Mouse (Mus musculus): ENCODE results near the gene Pcnt. TPM values are rescaled to one million over a fixed set of nuclear protein-coding genes. Genes with fewer than 3 reads are reported as not detected.

The Pcnt gene
- total RNA-seq (2021): 10 to 100 TPM; 39.5 to 48.6 TPM
- long read RNA-seq, experiment 1, full-length matches to known transcripts: 3 of 21 reads
- long read RNA-seq, experiment 1, partial matches to known transcripts: 13 of 21 reads
- long read RNA-seq, experiment 1, other reads (novel, unspliced or antisense): 5 of 21 reads
- long read RNA-seq, experiment 2, full-length matches to known transcripts: 2 of 15 reads
- long read RNA-seq, experiment 2, partial matches to known transcripts: 6 of 15 reads
- long read RNA-seq, experiment 2, other reads (novel, unspliced or antisense): 7 of 15 reads

DNA sequence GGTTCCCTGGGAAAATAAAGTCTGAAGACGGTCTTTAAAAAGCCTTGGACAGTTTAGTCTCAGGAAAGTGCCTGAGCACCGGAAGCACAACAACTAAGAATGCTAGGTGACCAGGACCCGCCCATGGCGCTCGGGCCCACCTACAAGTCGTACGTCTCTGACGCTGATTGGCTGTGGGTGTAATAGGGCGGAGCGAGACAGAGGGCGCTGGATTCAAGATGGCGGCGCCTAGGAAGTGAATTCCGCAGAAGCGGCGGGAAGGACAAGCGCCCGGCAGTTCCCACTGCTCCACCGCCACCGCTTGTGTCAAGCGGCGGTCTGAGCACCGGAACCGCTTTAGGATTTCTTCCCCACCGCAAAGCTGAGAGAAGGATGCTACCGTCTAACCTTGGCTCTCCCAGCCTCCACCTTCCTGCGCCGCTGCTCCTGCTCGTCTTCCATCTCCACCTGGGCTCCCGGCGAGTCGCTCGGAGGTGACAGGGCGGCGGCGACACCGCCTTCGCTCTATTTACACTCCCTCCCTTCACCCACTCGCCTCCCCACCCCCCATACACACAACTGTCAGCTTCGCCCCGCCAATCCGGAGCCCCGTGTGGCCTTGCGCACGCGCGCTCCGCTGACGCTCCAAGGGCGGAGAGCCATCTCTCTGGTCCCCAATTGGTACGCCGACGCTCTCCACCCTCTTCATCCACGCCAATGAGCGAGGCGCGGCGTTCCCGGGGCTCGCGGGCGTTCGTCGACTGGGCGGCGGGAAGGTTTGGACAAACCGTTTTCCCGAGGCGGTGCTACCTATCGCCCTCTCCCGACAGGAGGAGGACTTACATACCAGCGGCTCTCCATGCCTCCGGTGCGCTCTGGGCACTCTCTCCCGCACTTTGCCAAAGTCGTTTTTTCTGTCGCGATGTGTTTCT lies at the start of gene Pcnt:
Pcnt (minus strand) TSS at position 609 of the 911 bp plus-strand sequence.
- DNase-seq: peak; percentile 98
- intact Hi-C loops (cut with DNase I): no loop called here

DNA sequence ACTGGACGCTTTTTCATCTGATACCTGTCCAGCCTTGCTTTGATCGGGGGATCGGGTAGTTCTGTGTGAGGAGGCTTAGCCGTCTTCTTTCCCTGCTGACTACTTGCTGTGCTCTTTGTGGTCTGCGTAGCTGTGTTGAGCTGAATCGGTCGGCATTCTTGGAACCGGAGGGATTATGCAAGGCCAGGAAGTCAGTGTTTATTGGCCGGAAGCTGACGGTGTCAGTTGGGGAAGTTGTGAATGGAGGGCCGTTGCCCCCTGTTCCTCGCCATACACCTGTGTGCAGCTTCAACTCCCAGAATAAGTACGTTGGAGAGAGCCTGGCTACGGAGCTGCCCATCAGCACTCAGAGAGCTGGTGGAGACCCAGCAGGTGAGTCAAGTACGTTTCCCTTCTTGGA lies 46.6 kb upstream of the Pcnt start:
- intact Hi-C loops (cut with DNase I): no loop called here
- DNase-seq: no peak

GRCm38 (mm10) chr10:76488265-76488664 lies 45.7 kb upstream of the Pcnt start:
- DNase-seq: no peak
- intact Hi-C loops (cut with DNase I): no loop called here

DNA sequence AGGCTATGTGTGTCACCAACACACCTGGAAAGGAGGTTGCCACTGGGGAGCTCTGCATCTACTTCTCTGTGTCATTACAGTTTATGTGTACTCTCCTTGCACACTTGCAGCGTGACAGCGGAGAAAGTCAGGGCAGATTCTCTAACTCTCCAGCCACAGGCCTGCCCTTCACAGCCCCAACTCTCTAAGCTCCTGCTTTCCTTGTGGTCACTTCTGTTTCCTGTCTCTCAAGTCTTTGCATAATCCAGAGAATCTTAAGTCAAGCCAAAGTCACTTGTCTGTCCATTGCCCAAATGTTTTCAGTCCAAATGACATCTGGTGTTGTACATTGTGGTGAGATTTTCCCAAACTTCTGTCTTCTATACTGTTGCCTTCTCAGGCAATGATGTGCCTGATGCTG lies 43.7 kb upstream of the Pcnt start:
- no peak for DNase-seq
- intact Hi-C loops (cut with DNase I): no loop called here

DNA sequence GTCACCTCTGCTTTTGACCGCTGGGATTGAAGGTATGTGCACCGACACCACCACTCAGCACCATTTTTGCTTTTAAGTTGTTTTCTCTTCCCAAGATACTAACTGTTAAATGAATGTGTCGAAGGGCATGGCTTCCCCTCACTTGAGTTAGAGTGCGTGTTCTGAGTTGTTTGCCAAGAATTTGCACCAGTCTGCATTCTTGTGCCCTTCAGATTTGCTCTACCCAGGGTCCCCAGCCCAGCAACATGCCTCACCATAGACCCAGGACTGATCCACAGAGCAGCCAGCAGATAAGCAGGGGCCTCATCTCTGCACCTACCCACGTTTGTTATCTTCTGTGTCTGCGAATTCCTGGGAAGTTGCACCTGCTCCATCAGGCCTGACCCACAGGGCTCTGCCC lies 38.9 kb upstream of the Pcnt start:
- no peak for DNase-seq
- intact Hi-C loops (cut with DNase I): no loop called here

DNA sequence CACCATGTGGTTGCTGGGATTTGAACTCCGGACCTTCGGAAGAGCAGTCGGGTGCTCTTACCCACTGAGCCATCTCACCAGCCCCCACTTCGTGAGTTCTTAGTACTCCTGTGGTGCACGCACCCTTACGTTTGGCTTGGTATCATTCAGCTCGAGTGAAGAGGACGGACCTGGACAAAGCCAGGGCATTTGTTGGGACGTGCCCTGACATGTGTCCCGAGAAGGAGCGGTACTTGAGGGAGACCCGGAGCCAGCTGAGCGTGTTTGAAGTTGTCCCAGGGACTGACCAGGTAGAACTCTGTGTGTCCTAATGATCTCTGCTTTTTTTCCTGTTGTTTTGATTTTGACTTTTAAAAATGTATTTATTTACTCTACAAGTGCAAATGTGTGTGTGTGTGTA lies 38.3 kb upstream of the Pcnt start:
- no peak for DNase-seq
- intact Hi-C loops (cut with DNase I): no loop called here

DNA sequence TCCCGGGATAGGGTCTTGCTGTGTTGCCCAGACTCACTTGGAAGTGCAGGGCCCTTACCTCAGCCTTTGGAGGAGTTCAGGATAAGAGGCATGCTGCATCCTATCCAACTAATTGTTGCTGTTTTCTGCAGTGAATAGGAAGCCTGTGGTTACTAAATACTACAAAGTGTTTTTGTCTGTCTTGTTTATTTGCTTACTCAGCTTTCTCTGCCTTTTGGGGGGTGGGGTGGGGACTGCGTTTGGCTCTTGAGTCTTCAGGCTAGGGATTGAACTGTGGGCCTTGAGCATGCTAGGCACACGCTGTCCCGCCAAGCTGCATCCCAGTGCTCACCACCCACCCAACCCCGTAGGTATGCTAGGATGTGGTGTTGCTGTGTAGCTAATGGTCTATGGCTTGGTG lies 31.2 kb upstream of the Pcnt start:
- DNase-seq: no peak
- intact Hi-C loops (cut with DNase I): no loop called here

GRCm38 (mm10) chr10:76468203-76469162 lies 25.9 kb upstream of the Pcnt start, which contains the start of the genes Mcm3ap and Ybey:
Gene Mcm3ap (plus strand): TSS chr10:76468927.
Gene Ybey (minus strand): TSS chr10:76469114.
- DNase-seq: peak; percentile 88 to 90
- intact Hi-C loops (cut with DNase I): no loop called here

DNA sequence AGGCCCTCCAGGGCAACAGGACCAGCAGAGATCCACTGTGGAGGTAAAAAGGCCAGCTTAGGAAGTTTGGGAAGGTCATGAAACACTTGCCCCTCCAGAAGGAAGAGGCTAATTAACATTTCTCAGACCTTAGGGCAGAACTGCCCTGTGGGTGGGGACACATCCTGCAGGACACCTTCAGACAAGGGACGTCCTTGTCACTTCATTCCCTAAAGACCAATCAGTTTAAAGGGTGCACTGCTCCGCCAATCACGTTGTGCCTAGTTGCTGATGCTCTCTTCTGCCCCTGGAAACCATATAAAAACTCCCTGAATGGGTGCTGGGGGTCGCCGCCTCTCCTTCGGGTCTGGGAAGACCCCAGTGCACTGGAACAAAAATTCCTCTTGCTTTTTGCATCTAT lies 20.1 kb upstream of the Pcnt start:
- no peak for DNase-seq
- intact Hi-C loops (cut with DNase I): no loop called here

DNA sequence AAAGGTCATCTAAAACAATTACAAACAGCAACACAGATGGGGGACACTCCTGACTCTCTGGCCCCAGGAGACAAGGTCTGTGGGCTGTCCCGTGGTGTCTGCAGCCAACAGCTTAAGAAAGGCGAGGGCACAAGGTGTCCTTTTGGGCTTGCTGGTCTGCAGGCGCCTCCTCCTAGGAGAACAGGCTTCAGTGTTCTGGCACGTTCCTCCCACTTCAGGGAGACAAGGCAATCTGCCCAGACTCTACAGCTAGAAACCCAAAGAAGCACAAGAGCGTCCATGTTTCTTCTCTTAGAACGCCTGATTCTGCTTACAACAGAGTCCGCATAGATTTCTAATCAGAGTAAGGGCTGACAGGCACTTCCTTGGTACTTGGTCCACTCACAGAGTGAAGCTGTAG lies 19.7 kb upstream of the Pcnt start:
- no peak for DNase-seq
- intact Hi-C loops (cut with DNase I): no loop called here

GRCm38 (mm10) chr10:76461255-76461654 lies 18.7 kb upstream of the Pcnt start:
- intact Hi-C loops (cut with DNase I): no loop called here
- DNase-seq: no peak

- intact Hi-C loops (cut with DNase I): loop anchor here (1.0 kb wide), 1 partner anchor 280 kb away; no protein-coding TSS in a partner anchor
- peak; percentile 54 to 70 for DNase-seq
These were observed 12.7 kb upstream of the Pcnt start for GRCm38 (mm10) chr10:76455289-76455688.

DNA sequence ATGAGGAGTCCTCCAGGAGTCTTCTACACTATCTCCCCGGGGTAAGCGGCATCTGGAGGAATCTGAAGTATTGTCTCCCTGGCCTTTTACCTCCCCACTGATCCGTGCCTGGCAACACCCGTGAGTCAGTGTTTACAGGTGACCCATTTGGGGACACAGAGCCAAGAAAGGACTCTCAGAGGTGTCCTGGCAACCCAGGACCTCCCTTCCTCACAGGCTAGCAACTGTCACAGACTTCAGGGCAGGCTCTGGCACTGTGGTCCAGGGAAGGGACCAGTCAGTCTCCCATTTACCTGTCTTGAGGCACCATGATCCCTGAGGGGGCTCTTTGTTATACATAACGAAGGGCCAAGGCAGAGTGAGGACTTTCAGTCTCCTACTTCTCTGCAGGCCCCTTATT lies 6.3 kb upstream of the Pcnt start, which contains the start of gene 2610028H24Rik:
2610028H24Rik (plus strand) TSS at position 231 of the 400 bp plus-strand sequence.
- intact Hi-C loops (cut with DNase I): no loop called here
- no peak for DNase-seq

GRCm38 (mm10) chr10:76447406-76448229 lies 5.0 kb upstream of the Pcnt start:
- intact Hi-C loops (cut with DNase I): no loop called here
- DNase-seq: peak; percentile 50 to 54

DNA sequence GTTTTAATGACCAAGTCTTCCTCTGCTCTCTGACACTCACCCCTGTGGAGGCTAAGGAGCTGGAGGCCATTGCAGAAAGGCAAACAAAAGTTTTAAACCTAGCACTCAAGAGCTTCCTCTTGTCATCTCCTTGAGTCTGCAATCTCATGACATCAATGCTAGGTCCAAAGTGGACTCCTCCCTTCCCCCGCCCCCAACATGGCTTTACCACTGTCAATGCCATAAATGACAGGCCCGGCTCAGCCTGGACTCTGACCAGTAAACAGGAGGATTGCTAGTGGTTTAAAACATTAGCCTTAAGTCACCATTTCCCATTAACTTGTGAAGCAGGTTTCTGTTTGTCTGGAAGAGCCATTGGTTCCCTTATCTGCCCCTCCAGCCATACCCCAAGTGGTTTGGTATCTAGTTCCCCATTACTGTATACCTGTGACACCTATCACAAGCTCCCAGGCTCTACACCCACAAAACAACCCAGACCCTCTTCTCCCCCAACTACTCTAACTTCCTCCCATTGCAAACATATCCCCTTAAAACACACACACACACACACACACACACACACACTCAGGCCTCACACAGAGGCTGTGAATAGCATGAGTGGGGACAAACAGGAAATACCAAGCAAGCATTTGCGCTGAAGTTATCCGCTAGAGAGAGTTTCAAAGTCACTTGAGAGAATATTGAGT lies 3.6 kb upstream of the Pcnt start:
- DNase-seq: peak in 1 of 2 experiments; percentile 35
- intact Hi-C loops (cut with DNase I): no loop called here

- DNase-seq: no peak
- intact Hi-C loops (cut with DNase I): no loop called here
These were observed 2.3 kb downstream of the Pcnt start, which contains the start of gene AC141477.1 for GRCm38 (mm10) chr10:76440281-76440680. Gene AC141477.1 (minus strand): TSS chr10:76440444.

- DNase-seq: no peak
- intact Hi-C loops (cut with DNase I): no loop called here
These were observed 3.3 kb downstream of the Pcnt start for GRCm38 (mm10) chr10:76439107-76439890.

- intact Hi-C loops (cut with DNase I): no loop called here
- no peak for DNase-seq
These were observed 8.7 kb downstream of the Pcnt start for GRCm38 (mm10) chr10:76433925-76434324.
